Mouse (Mus musculus) heart, embryonic 11.5 days (tissue): ENCODE data around the gene Myadml2. TPM values are rescaled to one million over a fixed set of nuclear protein-coding genes. Genes with fewer than 3 reads are reported as not detected.
A peak's percentile ranks its signal among the peaks of the same experiment; 100 is the strongest.

Source experiments
- ATAC-seq: fragments of 200-750 bp; cut with Nextera tagmentation; replicated peaks from 2 replicates; pipeline ENCODE4 v1.8.0; 2017; ENCODE audit warnings: moderate library complexity; ENCODE audit not compliant: insufficient number of reproducible peaks, low FRiP score, low TSS enrichment
- H3K27ac ChIP-seq: fragments of 300-500 bp; sonication (generic); 2 replicates; pipeline ENCODE4 v1.5.1; 2014; ENCODE audit warnings: mild to moderate bottlenecking, low read depth, low read length
- H3K27me3 ChIP-seq: fragments of 300-500 bp; sonication (generic); 2 replicates; pipeline ENCODE4 v1.6.1; 2014; ENCODE audit warnings: mild to moderate bottlenecking, low read length, mixed read lengths; ENCODE audit not compliant: control insufficient read depth, insufficient read depth
- H3K36me3 ChIP-seq: fragments of 300-500 bp; sonication (generic); 2 replicates; pipeline ENCODE4 v1.6.1; 2014; ENCODE audit warnings: mild to moderate bottlenecking, low read length, moderate library complexity, mixed read lengths; ENCODE audit not compliant: control insufficient read depth, insufficient read depth
- H3K4me1 ChIP-seq: fragments of 300-500 bp; sonication (generic); 2 replicates; pipeline ENCODE4 v1.6.1; 2014; ENCODE audit warnings: low read length; ENCODE audit not compliant: control insufficient read depth, insufficient read depth
- H3K4me2 ChIP-seq: fragments of 300-500 bp; sonication (generic); 2 replicates; pipeline ENCODE4 v1.6.1; 2014; ENCODE audit warnings: mild to moderate bottlenecking, moderate library complexity
- H3K4me3 ChIP-seq: fragments of 300-500 bp; sonication (generic); 2 replicates; pipeline ENCODE4 v1.5.1; 2014; ENCODE audit warnings: low read depth, low read length
- H3K9ac ChIP-seq: fragments of 300-500 bp; sonication (generic); 2 replicates; pipeline ENCODE4 v1.6.1; 2014; ENCODE audit warnings: mild to moderate bottlenecking, low read depth, low read length, moderate library complexity
- H3K9me3 ChIP-seq: fragments of 300-500 bp; sonication (generic); replicated peaks from 2 replicates; pipeline ENCODE4 v1.6.1; 2016; ENCODE audit warnings: low read length; ENCODE audit not compliant: control insufficient read depth
- WGBS: fragments of 180-500 bp; shearing (Covaris S2); extraction: QIAGEN DNeasy Blood & Tissue Kit; methylation state at CpG from one replicate; pipeline ENCODE4 v1.1.7; 2014; ENCODE audit not compliant: insufficient replicate concordance; 5-methylcytosine and 5-hydroxymethylcytosine counted together
- polyA plus RNA-seq: library from polyadenylated mRNA; unstranded; fragments of >200 nt; fragmentation: Nextera tagmentation; extraction: Ambion mirVana; gene quantifications from 2 replicates; pipeline ENCODE4 v1.2.1, GENCODE M21; 2014

The Myadml2 gene
- polyA plus RNA-seq, 1 experiment from 2014 or later: 8.1 TPM

DNA sequence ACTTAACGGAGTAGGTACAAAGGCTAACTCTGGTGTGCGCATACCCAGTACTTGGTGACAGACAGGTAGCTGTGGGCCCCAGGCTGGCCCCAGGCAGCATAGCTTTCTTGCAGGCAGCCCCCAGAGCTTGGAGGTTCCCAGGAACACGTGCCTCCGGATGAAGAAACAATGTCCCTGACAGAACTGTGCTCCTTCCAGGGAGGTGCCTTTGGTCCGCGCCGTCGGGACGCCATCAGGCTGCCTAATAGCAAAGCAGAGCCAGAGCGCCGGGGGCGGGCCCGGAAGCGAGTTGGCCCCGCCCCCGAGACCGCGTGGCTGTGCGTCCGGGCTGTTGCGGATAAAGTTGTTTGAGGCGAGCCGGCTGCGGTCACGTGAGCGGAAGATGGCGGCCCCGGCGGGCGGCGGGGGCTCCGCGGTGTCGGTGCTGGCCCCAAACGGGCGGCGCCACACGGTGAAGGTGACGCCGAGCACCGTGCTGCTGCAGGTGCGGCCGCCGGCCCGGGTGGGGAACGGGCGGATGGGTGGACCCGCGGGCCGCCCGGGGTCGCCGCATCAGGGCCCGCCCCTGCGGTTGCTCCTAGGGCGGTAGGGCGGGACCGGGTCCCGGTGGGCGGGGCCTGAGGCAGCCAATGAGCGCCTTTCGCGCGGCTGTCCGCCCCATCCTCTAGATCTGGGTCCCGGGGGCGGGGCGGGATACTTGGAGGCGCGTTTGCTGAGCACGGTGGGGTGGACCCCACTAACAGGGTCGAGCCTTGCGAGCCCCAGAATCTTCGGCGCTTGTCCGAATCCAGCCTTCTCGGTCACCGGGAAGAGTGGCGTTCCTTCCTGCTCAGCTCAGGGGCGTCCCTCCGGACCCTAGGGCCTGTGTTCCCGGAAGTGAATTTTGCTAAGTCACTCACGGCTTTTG, 25.0 kb upstream of the Myadml2 start, which contains the start of gene Aspscr1:
Gene Aspscr1, plus strand, starts transcription at position 287 of the 907 bp plus-strand sequence.
- peaks cover 8% of the 10 kb centered on the region for H3K4me1 ChIP-seq
- H3K27ac ChIP-seq: peak within 1 kb of the TSS; percentile 89
- peak within 1 kb of the TSS; percentile 90 for H3K9ac ChIP-seq
- H3K4me2 ChIP-seq: peak within 1 kb of the TSS; percentile 86
- no peaks in the 10 kb centered on the region for H3K36me3 ChIP-seq
- peak; percentile 97 for ATAC-seq
- peak within 1 kb of the TSS; percentile 74 for H3K4me3 ChIP-seq
- no peaks in the 10 kb centered on the region for H3K9me3 ChIP-seq
- no peaks in the 10 kb centered on the region for H3K27me3 ChIP-seq
- 2% methylated on average over 75 of the region's 83 CpGs for WGBS

DNA sequence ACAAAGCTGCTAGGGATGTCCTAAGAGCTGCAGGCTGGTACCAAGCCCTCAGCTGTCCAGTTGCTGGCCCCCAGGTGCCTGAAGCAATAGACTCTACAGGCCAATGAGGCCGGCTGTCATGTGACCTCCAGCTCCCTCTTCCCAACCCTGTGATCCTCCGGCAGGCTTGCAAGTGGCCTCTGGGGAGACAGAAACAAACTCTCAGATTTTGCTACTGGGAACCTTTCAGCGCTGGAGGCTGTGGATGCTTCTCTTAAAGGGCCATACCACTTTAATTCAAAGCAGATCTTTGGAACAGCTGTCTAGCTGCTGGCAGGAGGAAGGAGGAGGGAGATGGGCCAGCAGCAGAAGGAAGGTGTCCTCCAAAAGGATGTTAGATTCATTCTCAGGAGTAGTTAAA, 18.7 kb upstream of the Myadml2 start:
- no peak overlapping the region for H3K27ac ChIP-seq
- peaks cover 4% of the 10 kb centered on the region; the same call in 1 of the 2 replicates for H3K4me1 ChIP-seq
- no peak overlapping the region for H3K4me2 ChIP-seq
- no peaks in the 10 kb centered on the region for H3K36me3 ChIP-seq
- WGBS: 1% methylated on average over 3 of the region's 3 CpGs
- H3K9me3 ChIP-seq: no peaks in the 10 kb centered on the region
- no peak for ATAC-seq
- H3K27me3 ChIP-seq: peaks cover 24% of the 10 kb centered on the region
- no peak overlapping the region for H3K9ac ChIP-seq
- no peak overlapping the region for H3K4me3 ChIP-seq

DNA sequence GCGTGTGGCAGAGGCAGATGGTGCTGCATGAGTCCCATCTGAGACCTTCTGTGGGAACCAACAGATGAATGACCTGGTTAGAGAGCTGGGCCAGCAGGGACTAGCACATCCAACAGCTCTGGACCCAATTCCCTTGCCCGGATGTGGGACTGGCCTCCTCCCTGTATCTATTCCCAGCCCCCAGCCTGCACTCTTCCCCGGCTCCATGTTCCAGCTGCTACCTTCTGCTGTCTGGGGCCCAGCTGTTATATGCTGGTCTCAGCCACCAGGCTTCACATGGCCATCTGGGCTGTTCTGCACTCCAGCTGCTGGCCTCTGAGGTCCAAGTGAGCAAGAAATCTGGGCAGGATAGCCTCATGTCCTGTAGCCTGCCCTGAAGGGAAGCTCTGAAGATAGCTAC, 17.4 kb upstream of the Myadml2 start:
- Histone ChIP-seq H3K9me3 (no peaks in the 10 kb centered on the region), H3K27ac (no peak overlapping the region), H3K36me3 (no peaks in the 10 kb centered on the region), H3K4me3 (no peak overlapping the region), H3K4me1 (peaks cover 11% of the 10 kb centered on the region), H3K4me2 (no peak overlapping the region), H3K9ac (no peak overlapping the region), H3K27me3 (peaks cover 37% of the 10 kb centered on the region)
- no peak for ATAC-seq
- WGBS: 67% methylated on average over 3 of the region's 3 CpGs

DNA sequence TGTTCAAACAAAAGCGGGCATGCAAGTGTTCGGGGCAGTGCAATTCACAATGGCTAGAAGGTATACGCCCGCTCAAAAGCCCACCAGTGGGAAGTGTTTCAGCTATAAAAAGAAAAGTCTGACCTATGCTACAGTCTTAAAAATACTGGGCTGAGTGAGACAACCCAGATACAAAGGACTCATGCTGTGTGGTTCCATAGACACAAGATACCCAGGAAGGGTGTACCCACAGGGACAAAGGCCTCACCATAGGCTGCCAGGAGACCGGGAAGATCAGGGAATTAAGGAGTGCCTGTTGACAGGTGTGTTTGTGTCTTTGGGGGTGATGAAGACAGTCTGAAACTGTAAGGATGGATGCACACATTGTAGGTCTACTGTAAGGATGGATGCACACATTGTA, 15.8 kb upstream of the Myadml2 start:
- Histone ChIP-seq H3K9ac (no peak overlapping the region), H3K27ac (no peak overlapping the region), H3K36me3 (no peaks in the 10 kb centered on the region), H3K4me1 (peaks cover 15% of the 10 kb centered on the region), H3K27me3 (peaks cover 53% of the 10 kb centered on the region), H3K4me3 (no peak overlapping the region), H3K4me2 (no peak overlapping the region), H3K9me3 (no peaks in the 10 kb centered on the region)
- no peak for ATAC-seq
- 87% methylated on average over 5 of the region's 5 CpGs for WGBS

DNA sequence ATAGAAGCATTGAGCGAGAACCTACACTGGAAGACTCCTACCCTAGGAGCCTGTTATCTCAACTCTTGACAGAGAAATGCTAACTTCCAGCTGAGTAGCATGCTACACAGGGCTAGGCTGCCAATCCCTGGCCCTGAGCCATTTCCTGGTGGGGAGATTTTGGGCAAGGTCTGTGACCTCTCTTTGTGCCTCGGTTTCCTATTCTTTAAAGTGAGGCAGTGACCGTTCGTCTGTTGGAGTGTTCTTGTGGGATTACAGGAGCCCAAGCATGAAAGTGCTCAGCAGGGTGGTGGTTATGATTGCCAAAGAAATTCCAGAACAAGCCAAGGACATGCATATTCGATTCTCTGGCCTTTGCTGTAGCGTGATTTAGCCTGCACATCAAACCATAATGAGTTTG, 14.8 kb upstream of the Myadml2 start:
- Histone ChIP-seq H3K27me3 (peaks cover 63% of the 10 kb centered on the region), H3K4me1 (peaks cover 15% of the 10 kb centered on the region), H3K27ac (no peak overlapping the region), H3K4me2 (no peak overlapping the region), H3K9me3 (no peaks in the 10 kb centered on the region), H3K36me3 (no peaks in the 10 kb centered on the region), H3K4me3 (no peak overlapping the region), H3K9ac (no peak overlapping the region)
- WGBS: 57% methylated on average over 6 of the region's 6 CpGs
- ATAC-seq: no peak

DNA sequence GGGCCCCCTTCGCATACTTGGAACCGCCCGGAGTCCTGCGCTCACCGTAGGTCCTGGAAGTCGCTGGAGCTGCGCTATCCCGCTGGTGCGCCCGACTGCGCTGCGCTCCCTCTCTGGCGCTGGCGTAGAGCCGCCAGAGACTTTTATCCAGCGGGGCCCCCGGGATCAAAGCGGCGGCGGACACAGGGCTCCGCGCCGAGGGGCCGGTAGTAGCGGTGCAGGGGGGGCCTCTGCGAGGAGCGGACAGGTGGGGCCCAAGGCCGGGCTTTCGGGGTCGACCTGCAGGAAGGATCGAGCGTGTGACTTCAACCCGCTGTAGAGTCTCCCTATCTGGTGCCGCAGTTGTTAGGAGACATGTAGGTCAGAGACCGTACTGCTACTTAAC, 13.1 kb upstream of the Myadml2 start, which contains the start of gene Notum:
Gene Notum, minus strand, starts transcription at position 100 of the 385 bp plus-strand sequence.
- no peaks in the 10 kb centered on the region for H3K9me3 ChIP-seq
- H3K4me2 ChIP-seq: peak within 1 kb of the TSS; percentile 81
- 1% methylated on average over 35 of the region's 35 CpGs for WGBS
- H3K27me3 ChIP-seq: peaks cover 80% of the 10 kb centered on the region
- H3K9ac ChIP-seq: peak within 1 kb of the TSS; percentile 63
- H3K36me3 ChIP-seq: no peaks in the 10 kb centered on the region
- no peak within 1 kb of the TSS for H3K27ac ChIP-seq
- peaks cover 15% of the 10 kb centered on the region for H3K4me1 ChIP-seq
- peak within 1 kb of the TSS; percentile 49 for H3K4me3 ChIP-seq
- no peak for ATAC-seq

DNA sequence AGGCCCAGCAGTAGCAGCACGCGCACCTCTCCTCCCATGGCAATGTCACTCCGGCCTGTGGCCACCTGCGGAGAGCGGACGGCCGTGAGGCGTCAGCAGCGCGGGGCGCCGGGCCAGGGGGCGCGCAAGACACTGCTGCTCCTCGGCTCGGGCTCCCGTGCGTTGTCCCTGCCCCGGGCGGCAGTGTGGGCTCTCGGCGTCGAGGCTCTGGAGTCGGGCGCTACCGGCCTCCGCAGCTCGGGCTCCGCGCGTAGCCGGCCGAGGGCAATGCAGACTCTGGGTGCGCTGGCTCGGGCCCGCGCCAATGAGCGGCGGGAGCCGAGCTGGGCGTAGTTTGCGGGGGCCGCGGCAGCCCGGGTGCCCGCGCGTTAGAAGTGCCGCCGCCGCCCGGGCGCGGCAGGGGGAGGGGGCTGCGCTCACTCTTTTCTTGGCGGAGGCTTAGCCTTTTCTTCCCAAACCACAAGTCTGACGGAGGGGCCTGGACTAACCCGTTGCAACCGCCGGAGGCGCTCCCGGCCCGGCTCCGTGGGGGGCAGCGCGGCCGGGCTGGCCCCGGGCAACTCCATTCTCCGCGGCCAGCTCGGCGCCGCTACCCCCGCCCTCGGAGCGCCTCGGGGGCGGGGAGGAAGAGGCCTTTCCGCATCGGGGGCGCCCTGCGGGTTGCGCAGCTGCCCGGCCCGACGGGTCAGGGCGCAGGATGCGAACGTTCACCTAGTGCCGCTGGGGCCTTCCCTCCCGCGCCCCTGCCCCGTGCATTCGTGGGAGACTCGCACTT, 12.5 kb upstream of the Myadml2 start:
- H3K9me3 ChIP-seq: no peaks in the 10 kb centered on the region
- no peak overlapping the region for H3K27ac ChIP-seq
- H3K9ac ChIP-seq: peak overlapping the region; percentile 63
- peak overlapping the region; percentile 81 for H3K4me2 ChIP-seq
- ATAC-seq: 0 out of 2 replicates have a peak, but pooled peaks have one; percentile 57
- peaks cover 83% of the 10 kb centered on the region for H3K27me3 ChIP-seq
- under 1% methylated on average over 79 of the region's 95 CpGs for WGBS
- H3K36me3 ChIP-seq: no peaks in the 10 kb centered on the region
- H3K4me3 ChIP-seq: peak overlapping the region; percentile 49
- H3K4me1 ChIP-seq: peaks cover 15% of the 10 kb centered on the region

- 5% methylated on average over 50 of the region's 50 CpGs for WGBS
- H3K4me3 ChIP-seq: peak overlapping the region; percentile 49
- peak overlapping the region; percentile 63 for H3K9ac ChIP-seq
- H3K27me3 ChIP-seq: peaks cover 76% of the 10 kb centered on the region
- no peaks in the 10 kb centered on the region for H3K36me3 ChIP-seq
- ATAC-seq: no peak
- H3K9me3 ChIP-seq: no peaks in the 10 kb centered on the region
- no peak overlapping the region for H3K27ac ChIP-seq
- H3K4me2 ChIP-seq: peak overlapping the region; percentile 81
- H3K4me1 ChIP-seq: peaks cover 15% of the 10 kb centered on the region
Observed at GRCm38 (mm10) chr11:120659509-120660300, 11.7 kb upstream of the Myadml2 start.
